9 mouse cellular contexts compared by ENCODE assay signal in the genomic region with DNA sequence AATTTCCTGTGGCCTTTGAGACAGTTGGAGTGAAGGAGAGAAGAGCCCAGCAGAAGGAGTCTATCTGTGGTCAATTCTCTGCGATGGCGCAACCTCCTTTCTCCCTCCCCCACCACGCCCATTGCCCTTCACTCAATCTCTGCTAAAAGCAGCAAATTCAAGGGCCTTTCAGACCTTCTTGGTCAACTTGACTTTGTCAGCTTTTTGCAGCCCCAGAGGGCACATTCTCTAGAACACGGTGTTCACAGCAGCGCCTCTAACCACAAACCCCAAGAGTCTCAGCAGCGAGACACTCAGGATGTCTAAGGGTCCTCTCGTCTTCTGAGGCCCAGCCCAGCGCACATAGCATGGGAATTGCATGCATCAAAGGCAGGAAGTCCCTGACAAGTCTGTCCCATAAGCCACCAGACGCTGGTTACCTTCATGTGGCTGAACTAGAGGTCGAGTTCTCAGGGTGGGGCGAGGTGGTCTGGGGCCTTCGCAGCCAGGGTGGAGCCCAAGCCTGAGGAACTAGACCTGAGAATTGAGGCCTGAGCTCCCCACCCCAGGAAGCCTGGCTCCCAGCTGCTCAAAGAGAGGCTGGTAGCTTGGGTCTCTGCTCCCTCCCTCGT. TPM values are rescaled to one million over a fixed set of nuclear protein-coding genes. Genes with fewer than 3 reads are reported as not detected.
A peak's percentile ranks its signal among the peaks of the same experiment; 100 is the strongest.
DNase-seq lines count a peak whose midpoint lies in the region; TF ChIP-seq lines count a peak whose summit lies in the region.
"Had no signal": no experiment of that assay in that cellular context is flagged by ENCODE, and none has a peak within 500 bp of the region (broad histone marks: within the 10 kb centered on the region; RNA-seq: fewer than 3 reads in every experiment).

No protein-coding gene starts in this region.

- no peak overlapping the region for H3ac ChIP-seq in myocyte (ENCODE audit: control insufficient read depth, insufficient read length)

- H3K4me3 ChIP-seq in myocyte: no peak overlapping the region
- H3K4me3 ChIP-seq: left cerebral cortex, adult 2 months had no signal

- no peaks in the 10 kb centered on the region for H3K36me3 ChIP-seq in myocyte (ENCODE audit: control insufficient read depth, insufficient read depth)

- TF ChIP-seq POLR2A in myocyte (IDR thresholded peaks at IDR 0.05; ENCODE audit: insufficient read length, low read depth): no peak

- DNase-seq in 416B (ENCODE audit: low read depth): peak; percentile 94
- DNase-seq in T-cell, adult 2 months (ENCODE audit: low spot score): peak; percentile 77
- DNase-seq in kidney, postnatal 4 days: peak; percentile 20 to 44
- no peak for DNase-seq in left cerebral cortex, postnatal 14 days (ENCODE audit: low spot score in 2 of 2)
- no peak for DNase-seq in embryo, embryonic 11 days
- DNase-seq in embryo, embryonic 10 days (ENCODE audit: low spot score): no peak
- DNase-seq in cerebellum, postnatal 25 days: no peak

- no peak overlapping the region for H3K4me2 ChIP-seq in myocyte (ENCODE audit: low read depth)

- H3K79me2 ChIP-seq in myocyte (ENCODE audit: control insufficient read depth, insufficient read depth): no peaks in the 10 kb centered on the region

- no peaks in the 10 kb centered on the region for H3K27me3 ChIP-seq in myocyte (ENCODE audit: control insufficient read depth, insufficient read depth, insufficient read length)

- intact Hi-C loops in left cerebral cortex, postnatal 14 days (cut with DNase I): no loop called here

TF ChIP-seq in myocyte, 11 proteins besides CTCF, POLR2A, EP300 and RAD21:
- TF ChIP-seq TCF3 (IDR thresholded peaks at IDR 0.05; ENCODE audit: insufficient read length, low read depth) (no peak), CEBPB (IDR thresholded peaks at IDR 0.05; ENCODE audit: insufficient read depth, poor library complexity, severe bottlenecking) (0 out of 2 replicates have a peak, but pooled peaks have one; percentile 46), REST (IDR thresholded peaks at IDR 0.05; ENCODE audit: insufficient read depth, insufficient read length) (no peak)

RNA-seq across cellular contexts. Expression of a gene that starts 37.8 kb away (rescaled TPM):
- polyA plus RNA-seq in myocyte (2012; fragmentation: generic; extraction: Trizol): 32.8 TPM
- total RNA-seq in left cerebral cortex, postnatal 14 days (2021): 10 to 100 TPM; 29.9 to 37.7 TPM

RNA-seq across cellular contexts. Expression of a gene that starts 41.1 kb away (rescaled TPM):
- 11.5 TPM for polyA plus RNA-seq in myocyte (2012; fragmentation: generic; extraction: Trizol)
- 10 to 100 TPM; 24.6 to 28.1 TPM for total RNA-seq in left cerebral cortex, postnatal 14 days (2021)

Comparison
In these comparisons a context has a peak if more than half of its experiments do, and no peak if none do; other contexts are left out.
1. DNase-seq: peak in 416B (single experiment), T-cell, adult 2 months (single experiment) and kidney, postnatal 4 days (2 of 2); none in left cerebral cortex, postnatal 14 days (0 of 2), embryo, embryonic 11 days (single experiment), embryo, embryonic 10 days (single experiment) and cerebellum, postnatal 25 days (0 of 2).